Mouse (Mus musculus): ENCODE data around the gene Ap1b1.
A peak's percentile ranks its signal among the peaks of the same experiment; 100 is the strongest.
"Not testable (repeated sequence)": the region's sequence is repeated elsewhere in the genome, so short reads cannot be mapped to it uniquely, and the experiment has no call there.

Ap1b1 gene

DNA sequence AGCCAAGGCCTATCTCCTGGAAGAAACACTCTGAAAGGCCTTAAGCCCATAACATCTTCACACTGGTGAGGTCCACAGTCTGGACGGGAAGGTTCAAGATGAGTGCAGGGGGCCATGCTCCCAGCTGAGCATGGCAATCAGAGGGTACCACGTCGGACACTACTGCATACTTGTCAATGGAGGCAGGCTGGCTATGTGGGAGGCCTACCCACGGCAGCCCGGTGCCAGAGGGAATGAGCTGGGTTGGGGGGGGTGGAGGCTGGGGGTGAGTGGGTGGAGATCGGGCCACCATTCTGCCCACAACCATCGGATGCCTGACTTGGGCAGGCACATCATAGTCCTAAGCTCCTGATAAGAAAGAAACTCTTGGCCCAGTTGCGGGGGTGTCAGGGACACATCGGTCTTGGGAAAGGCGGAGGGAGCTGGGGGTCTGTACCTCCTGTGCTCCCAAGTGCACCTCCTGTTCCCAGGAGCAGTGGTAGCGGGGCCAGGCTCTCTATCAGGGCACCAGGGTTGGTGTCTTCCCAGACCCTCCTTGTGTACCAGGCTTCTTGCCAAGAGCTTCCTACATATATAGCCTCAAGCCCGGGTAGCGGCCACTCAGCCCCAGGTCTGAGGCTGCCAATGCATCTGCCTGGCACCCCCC, 76.4 kb downstream of the Ap1b1 start:
- DNase-seq: no peak

DNA sequence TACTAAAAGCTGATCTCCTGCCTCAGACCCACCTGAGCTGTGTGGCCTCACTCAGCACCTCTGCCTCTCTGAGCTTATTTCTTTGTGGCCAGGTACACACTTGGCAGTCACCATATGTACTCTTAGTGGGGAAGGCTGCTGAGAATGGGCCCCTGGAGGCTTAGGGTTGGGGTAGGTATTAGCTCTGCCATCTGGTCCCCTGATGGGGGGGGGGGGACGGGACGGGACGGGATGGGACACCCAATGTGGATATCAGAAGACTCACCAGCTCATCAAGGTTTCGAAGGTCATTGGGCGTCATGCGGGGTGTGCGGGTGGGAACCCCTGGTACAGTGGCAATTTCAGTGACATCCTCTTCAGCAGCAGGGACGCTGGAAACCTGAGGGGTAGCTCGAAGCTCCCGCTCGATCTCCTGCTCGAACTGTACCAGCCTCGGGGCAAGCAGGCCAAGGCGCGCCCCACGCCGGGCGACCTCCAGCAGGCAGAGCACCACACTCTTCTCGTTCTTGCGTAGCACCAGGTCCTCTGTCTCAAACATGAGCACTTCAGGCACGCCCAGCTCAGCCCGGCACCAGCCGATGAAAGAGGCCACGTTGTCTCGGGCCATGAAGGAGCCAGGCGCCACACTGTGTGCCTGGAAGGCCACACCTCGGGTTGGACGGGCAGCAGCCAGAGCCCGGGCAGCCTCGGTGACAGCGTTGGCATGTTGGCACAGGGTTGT, 77.1 kb downstream of the Ap1b1 start:
- peak in 1 of 2 experiments; percentile 45 for DNase-seq

DNA sequence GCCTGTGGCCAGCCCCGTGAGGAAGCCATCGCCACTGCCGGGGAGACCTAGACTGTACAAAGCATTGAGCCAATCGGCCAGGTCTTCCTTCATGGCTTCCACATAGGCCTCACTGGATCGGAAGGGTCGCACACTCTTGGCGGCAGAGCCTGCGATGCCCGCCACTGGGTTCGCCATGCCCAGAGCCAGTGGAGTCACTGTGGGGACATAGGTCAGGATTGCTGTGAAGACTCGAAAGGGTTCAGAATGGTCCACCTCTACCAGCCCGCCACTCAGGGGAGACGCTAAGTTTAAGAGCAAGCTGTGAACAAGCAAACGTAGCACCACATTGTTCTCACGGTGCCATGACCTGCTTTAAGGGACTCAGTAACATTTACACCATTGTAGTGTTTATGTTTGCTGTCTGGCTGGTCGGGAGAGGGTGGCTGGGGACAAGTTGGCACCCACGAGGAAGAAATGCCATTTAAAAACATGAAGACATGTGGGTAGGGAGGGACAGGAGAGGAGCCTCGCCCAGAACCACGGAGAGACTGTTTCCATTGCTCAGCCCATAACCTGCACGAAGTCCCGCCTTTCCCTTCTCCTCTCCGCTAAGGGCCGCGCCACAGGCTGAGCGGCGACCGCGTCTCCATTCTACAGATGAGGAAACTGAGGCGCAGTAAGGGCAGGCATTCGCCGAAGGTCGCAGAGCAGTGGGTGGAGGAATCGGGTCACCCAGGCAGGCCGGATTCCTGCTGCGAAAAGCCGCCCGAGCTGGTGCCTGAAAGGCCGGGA, 77.8 kb downstream of the Ap1b1 start:
- no peak for DNase-seq

GRCm38 (mm10) chr11:5065056-5065821, 78.6 kb downstream of the Ap1b1 start, which contains the start of gene Gas2l1:
Gene Gas2l1, minus strand, starts transcription at chr11:5065327.
- DNase-seq: peak; percentile 87 to 92

- DNase-seq: no peak
Observed at GRCm38 (mm10) chr11:5067063-5067462, 80.4 kb downstream of the Ap1b1 start.

DNA sequence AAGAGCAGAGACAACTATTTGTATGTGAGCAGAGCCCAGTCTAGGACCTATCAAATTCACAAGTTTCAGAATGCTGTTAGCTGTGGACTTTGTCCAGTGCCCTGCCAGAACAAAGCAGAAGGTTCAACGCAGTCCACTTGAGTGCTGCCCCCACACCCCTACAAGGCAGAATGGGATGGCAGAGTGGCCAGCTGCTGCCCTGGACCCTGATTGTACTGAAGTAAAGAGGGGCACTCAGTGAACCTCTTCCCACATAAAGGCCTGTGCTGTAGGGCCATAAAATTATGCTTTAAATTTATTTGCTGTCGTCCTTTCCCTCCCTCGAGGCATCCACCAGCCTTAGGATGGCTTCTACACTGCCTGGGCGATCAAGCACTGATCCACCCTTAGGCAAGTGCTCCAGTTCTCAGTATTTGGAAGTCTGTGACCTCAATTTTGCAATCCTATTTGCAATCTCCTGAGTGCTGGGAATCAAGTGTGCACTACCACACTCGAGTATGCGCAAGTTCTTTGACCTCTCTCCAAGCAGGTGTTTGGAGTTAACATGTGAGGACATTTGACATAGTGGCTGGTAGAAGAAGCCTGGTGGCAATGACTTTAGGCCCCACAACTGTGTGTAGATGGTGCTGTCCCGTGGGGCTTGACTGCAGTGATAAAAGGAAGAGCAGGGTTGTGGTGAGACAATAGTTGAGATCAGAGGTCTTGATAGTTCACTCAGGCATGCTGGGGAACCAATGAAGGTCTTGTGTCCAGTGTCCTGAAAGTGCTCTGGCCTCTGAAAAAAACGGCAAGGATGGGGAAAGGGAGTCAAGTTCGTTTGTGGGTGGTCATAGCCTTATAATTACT, 81.7 kb downstream of the Ap1b1 start:
- no peak for DNase-seq

DNA sequence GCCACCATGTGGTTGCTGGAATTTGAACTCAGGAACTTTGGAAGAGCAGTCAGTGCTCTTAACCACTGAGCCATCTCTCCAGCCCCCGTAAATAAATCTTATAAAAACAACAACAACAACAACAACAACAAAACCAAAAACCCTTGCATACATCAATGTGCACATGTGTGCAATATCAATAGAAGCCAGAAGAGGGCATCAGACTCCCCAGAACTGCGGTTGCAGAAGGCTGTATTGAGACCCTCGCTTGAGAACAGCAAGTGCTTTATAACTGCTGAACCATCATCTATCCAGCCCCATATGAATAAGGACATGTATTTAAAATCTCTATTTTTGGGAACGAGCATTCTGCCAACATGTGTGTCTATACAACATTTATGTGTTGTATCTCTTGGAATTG, 88.3 kb downstream of the Ap1b1 start:
- DNase-seq: no peak

DNA sequence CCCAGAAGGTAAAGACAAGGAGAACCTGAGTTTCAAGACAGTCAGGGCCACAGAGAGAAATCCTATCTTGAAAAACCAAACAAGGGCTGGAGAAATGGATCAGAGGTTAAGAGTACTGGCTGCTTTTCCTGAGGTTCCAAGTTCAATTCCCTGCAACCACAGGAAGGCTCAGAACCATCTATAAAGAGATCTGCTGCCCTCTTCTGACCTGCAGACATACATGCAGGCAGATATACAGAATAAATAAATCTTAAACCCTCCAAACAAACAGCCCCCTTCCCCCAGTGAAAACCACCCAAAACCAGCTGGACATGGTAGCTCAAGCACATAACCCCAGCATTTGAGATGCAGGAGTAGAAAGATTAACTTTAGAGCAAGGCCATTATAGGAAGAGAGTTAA, 89.1 kb downstream of the Ap1b1 start:
- no peak for DNase-seq

DNA sequence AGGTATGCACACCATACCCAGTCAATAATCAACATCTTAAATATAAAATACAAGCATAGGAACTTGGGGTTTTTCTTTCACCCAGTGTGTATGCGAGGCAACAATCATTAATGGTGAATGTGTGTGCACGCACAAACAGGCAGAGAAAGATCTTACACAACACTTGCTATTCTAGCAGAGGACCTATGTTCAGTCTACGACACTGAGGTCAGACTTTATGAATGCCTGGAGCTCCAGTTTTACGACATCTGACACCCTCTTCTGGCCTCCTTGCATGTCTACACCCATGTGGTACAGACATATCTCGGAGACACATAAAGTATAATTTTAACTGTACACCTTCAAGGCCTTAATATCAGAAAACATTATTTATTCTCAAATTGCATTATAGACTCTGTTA, 90.2 kb downstream of the Ap1b1 start:
- not testable (repeated sequence) for DNase-seq

DNA sequence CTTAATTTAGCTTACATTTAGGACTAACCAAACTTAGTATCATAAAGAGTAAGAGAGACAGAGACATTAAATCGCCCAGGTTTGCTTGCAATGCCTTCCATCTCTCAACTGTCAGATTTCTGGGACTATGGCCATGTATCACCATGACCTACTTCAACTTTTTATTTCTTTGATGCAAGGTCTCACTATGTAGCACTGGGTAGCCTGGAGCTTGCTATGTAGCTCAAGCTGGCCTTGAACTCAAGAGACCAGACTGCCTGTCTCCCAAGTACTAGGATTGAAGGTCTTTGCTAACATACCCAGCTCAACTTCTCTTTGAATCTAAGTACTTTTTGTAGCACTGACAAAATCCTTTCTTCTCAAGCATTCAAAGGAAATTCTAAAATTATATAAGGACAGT, 102.5 kb downstream of the Ap1b1 start:
- DNase-seq: no peak

- no peak for DNase-seq
Observed at GRCm38 (mm10) chr11:5091706-5092105, 105.1 kb downstream of the Ap1b1 start.

Measured in cerebellum, adult 18-20 months (tissue).